Mouse (Mus musculus): ENCODE measurements around the gene Ice2.

DNA sequence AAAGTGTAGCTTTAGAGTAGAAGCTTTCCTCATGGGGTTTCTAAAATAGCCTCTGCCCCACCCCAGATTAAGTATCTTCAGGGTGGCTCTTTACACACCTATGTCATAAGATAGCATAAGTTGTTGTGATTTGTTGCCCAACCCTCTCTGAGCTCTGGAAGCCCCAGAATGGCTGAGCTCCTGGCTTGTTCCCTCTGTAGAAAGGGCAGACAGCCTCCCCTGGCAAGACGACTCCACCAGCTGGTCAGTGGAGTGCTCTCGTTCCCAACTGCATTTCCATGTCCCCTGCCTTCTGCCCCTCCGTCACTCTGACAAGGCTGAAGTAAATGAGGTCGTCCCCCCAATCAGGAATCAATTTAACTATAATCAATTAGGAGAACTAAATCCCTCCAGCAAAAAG is 34.9 kb upstream of the Ice2 start:
- TF ChIP-seq EP300 (IDR thresholded peaks at IDR 0.05; ENCODE audit: low read depth) = no peak
- no peak for TF ChIP-seq CTCF (IDR thresholded peaks at IDR 0.05; ENCODE audit: low read depth)

All from liver, embryonic 14.5 days (tissue).